In genomic region chr1:58423371-58424248, GRCm38 (mm10) we compare ENCODE assay signal across 1 mouse cellular context.
TF ChIP-seq lines count a peak whose summit lies in the region.

Gene Clk1, minus strand, starts transcription at chr1:58424066.

TF ChIP-seq in MEL, 35 proteins besides CTCF, POLR2A, EP300 and RAD21 (continued from another document):
- TF ChIP-seq MYB (IDR thresholded peaks at IDR 0.05; ENCODE audit: low read depth, low read length), result no peak
- TF ChIP-seq POLR2AphosphoS2 (IDR thresholded peaks at IDR 0.05; ENCODE audit: low read length), result peak; percentile 97
- 0 out of 2 replicates have a peak, but pooled peaks have one; percentile 13 for TF ChIP-seq ZC3H11A (IDR thresholded peaks at IDR 0.05; ENCODE audit: low read depth, low read length)
- no peak for TF ChIP-seq CHD1 (IDR thresholded peaks at IDR 0.05; ENCODE audit: low read depth, low read length)
- peak; percentile 92 for TF ChIP-seq NRF1 (IDR thresholded peaks at IDR 0.05; ENCODE audit: insufficient read depth, low read depth, low read length, poor library complexity, severe bottlenecking)
